9 mouse cellular contexts compared by ENCODE assay signal in the genomic region with DNA sequence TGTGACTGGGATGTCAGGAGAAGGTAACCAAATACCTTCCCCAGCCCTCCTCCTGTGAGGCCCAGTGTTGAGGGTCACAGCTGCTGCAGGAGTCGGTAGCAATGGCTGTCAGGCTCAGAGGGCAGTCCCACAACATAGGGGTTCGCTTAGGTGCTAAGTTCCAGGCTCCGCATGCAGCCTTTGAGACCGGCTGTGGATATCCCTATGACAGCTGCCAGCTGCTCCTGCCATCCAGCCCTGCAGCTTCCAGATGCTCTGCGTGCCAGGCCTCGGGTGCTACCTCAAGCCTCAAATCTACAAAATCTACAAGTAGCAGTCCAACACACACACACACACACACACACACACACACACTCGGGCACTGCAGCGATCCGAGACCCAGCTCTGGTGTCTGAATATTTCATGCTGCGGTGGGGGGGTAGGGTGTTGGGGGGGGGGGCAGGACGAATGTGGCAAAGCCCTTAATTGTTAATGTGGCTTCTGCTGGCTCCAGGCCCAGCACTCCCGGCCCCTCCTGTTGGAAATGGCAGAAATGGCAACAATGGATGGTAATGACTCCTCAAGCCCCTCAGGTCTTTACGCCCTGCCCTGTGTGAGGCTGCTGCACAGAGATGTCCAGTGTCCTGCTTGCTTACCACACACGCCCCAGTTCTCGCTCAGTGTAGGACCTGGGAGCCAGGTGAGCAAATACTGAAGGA. TPM values are rescaled to one million over a fixed set of nuclear protein-coding genes. Genes with fewer than 3 reads are reported as not detected.
DNase-seq lines count a peak whose midpoint lies in the region; ATAC-seq and TF ChIP-seq lines count a peak whose summit lies in the region.
"Had no signal": no experiment of that assay in that cellular context is flagged by ENCODE, and none has a peak within 500 bp of the region (broad histone marks: within the 10 kb centered on the region; RNA-seq: fewer than 3 reads in every experiment).

No protein-coding gene starts in this region.

- H3K27me3 ChIP-seq in intestine, embryonic 15.5 days (replicated peaks) = no peaks in the 10 kb centered on the region
- H3K27me3 ChIP-seq in intestine, postnatal 0 days (replicated peaks; ENCODE audit: control insufficient read depth, insufficient read depth, low read length) = no peaks in the 10 kb centered on the region
- H3K27me3 ChIP-seq in hindbrain, embryonic 11.5 days (ENCODE audit: control insufficient read depth, insufficient read depth, low read length) = no peaks in the 10 kb centered on the region
- H3K27me3 ChIP-seq in midbrain, embryonic 14.5 days (ENCODE audit: control insufficient read depth, insufficient read depth, low read length) = no peaks in the 10 kb centered on the region
- peaks cover 14% of the 10 kb centered on the region for H3K27me3 ChIP-seq in heart, embryonic 12.5 days (replicated peaks)

- no peaks in the 10 kb centered on the region for H3K9me3 ChIP-seq in intestine, embryonic 15.5 days
- no peaks in the 10 kb centered on the region for H3K9me3 ChIP-seq in intestine, postnatal 0 days (ENCODE audit: control insufficient read depth)
- no peaks in the 10 kb centered on the region for H3K9me3 ChIP-seq in hindbrain, embryonic 11.5 days (ENCODE audit: control insufficient read depth, low read length)
- no peaks in the 10 kb centered on the region for H3K9me3 ChIP-seq in midbrain, embryonic 14.5 days (ENCODE audit: control insufficient read depth, low read length)
- no peaks in the 10 kb centered on the region for H3K9me3 ChIP-seq in heart, embryonic 12.5 days (replicated peaks)

- DNase-seq in brain, embryonic 14.5 days (ENCODE audit: low read depth) = peak; percentile 66
- no peak for DNase-seq in hindbrain, embryonic 11.5 days (ENCODE audit: low spot score)
- peak; percentile 60 for DNase-seq in midbrain, embryonic 14.5 days
- no peak for DNase-seq in ovary, adult 18-20 months (ENCODE audit: low spot score)
- DNase-seq in spleen, postnatal 14 days (ENCODE audit: low spot score in 2 of 2) = no peak
- DNase-seq: lung, postnatal 14 days had no signal

- no peak overlapping the region for H3K4me3 ChIP-seq in intestine, embryonic 15.5 days (replicated peaks)
- H3K4me3 ChIP-seq in intestine, postnatal 0 days (ENCODE audit: low read depth, low read length) = no peak overlapping the region
- no peak overlapping the region; the same call in 1 of the 2 replicates for H3K4me3 ChIP-seq in hindbrain, embryonic 11.5 days (ENCODE audit: low read depth, low read length)
- H3K4me3 ChIP-seq in midbrain, embryonic 14.5 days (replicated peaks; ENCODE audit: low read depth, low read length) = peak overlapping the region; percentile 83; the same call in 1 of the 2 replicates
- H3K4me3 ChIP-seq in heart, embryonic 12.5 days = no peak overlapping the region

- no peaks in the 10 kb centered on the region for H3K36me3 ChIP-seq in intestine, embryonic 15.5 days
- H3K36me3 ChIP-seq in intestine, postnatal 0 days (ENCODE audit: control insufficient read depth, insufficient read depth) = no peaks in the 10 kb centered on the region
- no peaks in the 10 kb centered on the region for H3K36me3 ChIP-seq in hindbrain, embryonic 11.5 days (ENCODE audit: control insufficient read depth, insufficient read depth, low read length)
- H3K36me3 ChIP-seq in midbrain, embryonic 14.5 days (ENCODE audit: control insufficient read depth, insufficient read depth, low read length) = no peaks in the 10 kb centered on the region
- H3K36me3 ChIP-seq in heart, embryonic 12.5 days = no peaks in the 10 kb centered on the region

- no peak overlapping the region for H3K27ac ChIP-seq in intestine, embryonic 15.5 days
- H3K27ac ChIP-seq in intestine, postnatal 0 days (ENCODE audit: low read depth, low read length) = no peak overlapping the region
- H3K27ac ChIP-seq in hindbrain, embryonic 11.5 days (ENCODE audit: low read depth, low read length) = peak overlapping the region; percentile 97
- peak overlapping the region; percentile 98 for H3K27ac ChIP-seq in midbrain, embryonic 14.5 days (replicated peaks; ENCODE audit: low read depth, low read length)
- H3K27ac ChIP-seq in heart, embryonic 12.5 days (ENCODE audit: poor library complexity, severe bottlenecking) = no peak overlapping the region

- ATAC-seq in intestine, embryonic 15.5 days = no peak
- ATAC-seq in intestine, postnatal 0 days = no peak
- ATAC-seq in hindbrain, embryonic 11.5 days (ENCODE audit: low FRiP score) = no peak
- ATAC-seq in midbrain, embryonic 14.5 days (ENCODE audit: low FRiP score, low TSS enrichment) = no peak
- ATAC-seq in heart, embryonic 12.5 days (ENCODE audit: insufficient number of reproducible peaks, low FRiP score) = no peak

- TF ChIP-seq CTCF in intestine, postnatal 0 days (IDR thresholded peaks at IDR 0.05; ENCODE audit: low read depth) = no peak
- TF ChIP-seq CTCF in brain, embryonic 14.5 days (IDR thresholded peaks at IDR 0.05; ENCODE audit: borderline replicate concordance, extremely low read depth, insufficient read depth, insufficient read length) = no peak

- WGBS in intestine, embryonic 15.5 days = 53% methylated on average over 15 of the region's 15 CpGs
- 69% methylated on average over 15 of the region's 15 CpGs for WGBS in intestine, postnatal 0 days
- WGBS in hindbrain, embryonic 11.5 days = 44% methylated on average over 13 of the region's 15 CpGs
- 29% methylated on average over 15 of the region's 15 CpGs for WGBS in midbrain, embryonic 14.5 days
- 50% methylated on average over 15 of the region's 15 CpGs for WGBS in heart, embryonic 12.5 days

- H3K4me1 ChIP-seq in intestine, embryonic 15.5 days (replicated peaks) = peaks cover 32% of the 10 kb centered on the region
- H3K4me1 ChIP-seq in intestine, postnatal 0 days (replicated peaks; ENCODE audit: control insufficient read depth, insufficient read depth, low read length) = 0 out of 2 replicates have a peak, but pooled peaks cover 6% of the 10 kb centered on the region
- H3K4me1 ChIP-seq in hindbrain, embryonic 11.5 days (replicated peaks; ENCODE audit: control insufficient read depth, insufficient read depth, low read length) = peaks cover 11% of the 10 kb centered on the region
- H3K4me1 ChIP-seq in midbrain, embryonic 14.5 days (ENCODE audit: control insufficient read depth, insufficient read depth, low read length) = peaks cover 33% of the 10 kb centered on the region
- peaks cover 35% of the 10 kb centered on the region for H3K4me1 ChIP-seq in heart, embryonic 12.5 days (replicated peaks)

- 0 out of 2 replicates have a peak overlapping the region, but pooled peaks have one; percentile 96 for H3K4me2 ChIP-seq in intestine, embryonic 15.5 days (replicated peaks)
- no peak overlapping the region for H3K4me2 ChIP-seq in intestine, postnatal 0 days (replicated peaks; ENCODE audit: low read depth)
- H3K4me2 ChIP-seq in hindbrain, embryonic 11.5 days (replicated peaks; ENCODE audit: low read depth, low read length) = peak overlapping the region; percentile 80
- peak overlapping the region; percentile 98 for H3K4me2 ChIP-seq in midbrain, embryonic 14.5 days (ENCODE audit: low read length)
- no peak overlapping the region for H3K4me2 ChIP-seq in heart, embryonic 12.5 days

- no peak for TF ChIP-seq POLR2A in brain, embryonic 14.5 days (IDR thresholded peaks at IDR 0.05; ENCODE audit: borderline replicate concordance, extremely low read depth, insufficient read depth, insufficient read length, poor library complexity, severe bottlenecking)

- no peak overlapping the region; the same call in 1 of the 2 replicates for H3K9ac ChIP-seq in intestine, embryonic 15.5 days
- no peak overlapping the region for H3K9ac ChIP-seq in intestine, postnatal 0 days (ENCODE audit: low read depth, low read length)
- H3K9ac ChIP-seq in hindbrain, embryonic 11.5 days (ENCODE audit: low read depth, low read length) = no peak overlapping the region
- peak overlapping the region; percentile 20; the same call in 1 of the 2 replicates for H3K9ac ChIP-seq in midbrain, embryonic 14.5 days (replicated peaks; ENCODE audit: low read length)
- no peak overlapping the region for H3K9ac ChIP-seq in heart, embryonic 12.5 days

RNA-seq across cellular contexts. Expression of a gene that starts 3.1 kb away (rescaled TPM):
- polyA plus RNA-seq in intestine, embryonic 15.5 days (2015; fragmentation: Nextera tagmentation; extraction: Ambion mirVana) = 8.7 and 9.3 TPM in 2 replicates
- 10.1 and 12.0 TPM in 2 replicates for polyA plus RNA-seq in intestine, postnatal 0 days (2015; fragmentation: Nextera tagmentation; extraction: Ambion mirVana)
- 34.0 and 48.9 TPM in 2 replicates for polyA plus RNA-seq in brain, embryonic 14.5 days (2012; rRNA removed)
- 17.2 and 17.8 TPM in 2 replicates for polyA plus RNA-seq in hindbrain, embryonic 11.5 days (2014; fragmentation: Nextera tagmentation; extraction: Ambion mirVana)
- 20.9 and 22.3 TPM in 2 replicates for polyA plus RNA-seq in midbrain, embryonic 14.5 days (2014; fragmentation: Nextera tagmentation; extraction: Ambion mirVana)
- polyA plus RNA-seq in heart, embryonic 12.5 days (2016; fragmentation: Nextera tagmentation; extraction: Ambion mirVana) = 5.9 and 6.0 TPM in 2 replicates

RNA-seq across cellular contexts. Expression of a gene that starts 27.7 kb away (rescaled TPM):
- polyA plus RNA-seq in intestine, embryonic 15.5 days (2015; fragmentation: Nextera tagmentation; extraction: Ambion mirVana) = 0.55 and 0.69 TPM in 2 replicates
- polyA plus RNA-seq in intestine, postnatal 0 days (2015; fragmentation: Nextera tagmentation; extraction: Ambion mirVana) = 0.20 TPM in 2 replicates
- 3.9 and 4.3 TPM in 2 replicates for polyA plus RNA-seq in brain, embryonic 14.5 days (2012; rRNA removed)
- 1.2 and 1.8 TPM in 2 replicates for polyA plus RNA-seq in hindbrain, embryonic 11.5 days (2014; fragmentation: Nextera tagmentation; extraction: Ambion mirVana)
- polyA plus RNA-seq in midbrain, embryonic 14.5 days (2014; fragmentation: Nextera tagmentation; extraction: Ambion mirVana) = 1.3 and 1.6 TPM in 2 replicates
- 0.82 and 1.2 TPM in 2 replicates for polyA plus RNA-seq in heart, embryonic 12.5 days (2016; fragmentation: Nextera tagmentation; extraction: Ambion mirVana)

RNA-seq across cellular contexts. Expression of a gene that starts 55.8 kb away (rescaled TPM):
- polyA plus RNA-seq in intestine, embryonic 15.5 days (2015; fragmentation: Nextera tagmentation; extraction: Ambion mirVana) = 5.3 and 5.4 TPM in 2 replicates
- polyA plus RNA-seq in intestine, postnatal 0 days (2015; fragmentation: Nextera tagmentation; extraction: Ambion mirVana) = 0.85 and 0.86 TPM in 2 replicates
- polyA plus RNA-seq in brain, embryonic 14.5 days (2012; rRNA removed) = 31.0 and 52.6 TPM in 2 replicates
- polyA plus RNA-seq in hindbrain, embryonic 11.5 days (2014; fragmentation: Nextera tagmentation; extraction: Ambion mirVana) = 11.0 and 11.7 TPM in 2 replicates
- polyA plus RNA-seq in midbrain, embryonic 14.5 days (2014; fragmentation: Nextera tagmentation; extraction: Ambion mirVana) = 12.4 and 14.3 TPM in 2 replicates
- polyA plus RNA-seq in heart, embryonic 12.5 days (2016; fragmentation: Nextera tagmentation; extraction: Ambion mirVana) = 7.9 and 8.0 TPM in 2 replicates

Comparison
In these comparisons a context has a peak if more than half of its experiments do, and no peak if none do; other contexts are left out.
1. H3K4me2 ChIP-seq: peak in intestine, embryonic 15.5 days (single experiment), hindbrain, embryonic 11.5 days (single experiment) and midbrain, embryonic 14.5 days (single experiment); none in intestine, postnatal 0 days (single experiment) and heart, embryonic 12.5 days (single experiment).
2. H3K27ac ChIP-seq: peak in hindbrain, embryonic 11.5 days (single experiment) and midbrain, embryonic 14.5 days (single experiment); none in intestine, embryonic 15.5 days (single experiment), intestine, postnatal 0 days (single experiment) and heart, embryonic 12.5 days (single experiment).
3. DNase-seq: peak in brain, embryonic 14.5 days (single experiment) and midbrain, embryonic 14.5 days (single experiment); none in hindbrain, embryonic 11.5 days (single experiment), ovary, adult 18-20 months (single experiment) and spleen, postnatal 14 days (0 of 2).